Mouse (Mus musculus): ENCODE measurements around the gene Gm12216. TPM values are rescaled to one million over a fixed set of nuclear protein-coding genes. Genes with fewer than 3 reads are reported as not detected.

Gene Gm12216
- total RNA-seq (2023), result 13.7 TPM

DNA sequence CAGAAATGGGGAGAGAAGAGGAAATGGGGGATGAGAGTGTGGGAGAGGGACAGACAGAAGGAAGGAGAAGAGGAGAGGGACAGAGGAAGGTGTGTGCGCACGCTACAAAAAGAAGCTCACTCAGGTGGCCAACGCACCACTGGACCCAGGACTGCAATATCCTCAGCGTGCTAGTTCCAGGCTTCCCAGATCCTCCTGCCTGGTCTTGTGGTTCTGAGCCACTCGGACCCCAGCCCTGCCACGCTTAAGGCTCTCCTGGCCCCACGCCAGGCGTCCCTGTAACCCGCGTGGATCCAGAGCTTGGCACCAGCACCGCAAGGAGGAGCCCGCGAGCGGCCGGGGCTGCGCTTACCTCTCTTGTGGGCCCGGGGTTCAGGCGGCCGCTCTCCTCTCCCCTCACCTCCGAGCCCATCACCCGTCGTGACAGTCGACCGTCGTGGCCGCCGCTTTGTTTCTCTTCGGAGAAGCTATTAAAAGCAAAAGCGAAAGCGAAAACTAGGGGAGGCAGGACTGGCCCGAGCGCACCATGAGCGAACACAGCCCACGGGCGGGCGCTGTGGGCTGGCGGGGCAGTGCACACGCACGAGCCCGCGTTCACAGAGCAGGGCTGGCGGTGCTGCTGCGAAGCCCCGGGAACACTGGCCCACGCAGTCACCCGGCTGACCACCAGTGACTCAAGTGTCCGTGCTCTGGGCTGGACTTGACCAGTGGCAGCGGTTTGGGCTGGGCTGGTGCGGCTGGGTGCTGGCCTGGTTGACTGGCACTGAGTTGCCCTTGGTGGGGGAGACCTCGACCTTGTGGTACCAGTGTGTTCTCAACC is at the start of gene Gm12216:
Gene Gm12216, minus strand, starts transcription at position 496 of the 820 bp plus-strand sequence.

DNA sequence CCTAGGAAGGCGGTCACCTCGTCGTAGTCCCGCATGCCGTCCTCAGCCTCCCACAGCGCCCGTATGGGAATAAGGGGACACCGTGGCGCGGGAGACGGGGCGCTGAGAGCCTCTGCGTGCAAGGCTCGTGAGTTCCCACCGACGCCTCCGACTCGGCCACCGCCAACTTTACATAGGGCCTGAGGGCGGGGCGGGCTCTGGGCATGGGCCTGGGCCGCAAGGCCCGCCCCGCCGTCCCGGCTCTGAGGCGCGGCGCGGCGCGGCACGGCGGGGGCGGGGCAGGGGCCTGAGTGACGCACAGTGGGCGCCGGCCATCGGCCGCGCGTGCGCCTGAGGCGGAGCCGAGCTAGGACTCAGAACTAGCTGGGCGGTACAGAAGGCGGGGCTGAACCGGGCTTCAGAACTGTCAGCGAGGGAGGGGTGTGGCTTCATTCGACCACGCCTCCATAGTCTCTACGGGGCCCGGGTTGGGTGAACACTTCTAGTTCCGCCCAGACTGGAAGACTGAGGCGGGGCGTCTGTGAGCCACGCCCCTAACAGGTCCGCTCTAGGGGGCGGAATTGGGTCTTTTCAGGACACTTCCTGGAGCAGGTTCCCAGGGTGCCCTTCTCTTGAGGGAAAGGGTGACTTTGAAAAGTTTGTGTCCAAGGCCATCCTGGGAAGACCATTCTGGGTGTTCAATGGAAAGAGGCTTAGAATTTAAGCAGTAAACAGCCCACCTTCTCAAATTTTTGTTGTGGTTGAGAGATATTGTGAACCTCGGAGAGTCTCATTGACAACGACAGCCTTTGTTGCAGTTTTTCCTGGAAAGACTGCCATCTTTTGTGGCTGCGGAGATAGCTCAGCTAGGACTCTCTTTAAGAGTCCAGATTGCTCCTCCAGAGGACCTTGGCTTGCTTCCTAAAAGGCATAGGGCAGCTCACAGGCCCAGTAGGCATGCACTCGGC is 32.7 kb upstream of the Gm12216 start, which contains the start of gene Slc22a5:
Gene Slc22a5, minus strand, starts transcription at position 156 of the 947 bp plus-strand sequence.

DNA sequence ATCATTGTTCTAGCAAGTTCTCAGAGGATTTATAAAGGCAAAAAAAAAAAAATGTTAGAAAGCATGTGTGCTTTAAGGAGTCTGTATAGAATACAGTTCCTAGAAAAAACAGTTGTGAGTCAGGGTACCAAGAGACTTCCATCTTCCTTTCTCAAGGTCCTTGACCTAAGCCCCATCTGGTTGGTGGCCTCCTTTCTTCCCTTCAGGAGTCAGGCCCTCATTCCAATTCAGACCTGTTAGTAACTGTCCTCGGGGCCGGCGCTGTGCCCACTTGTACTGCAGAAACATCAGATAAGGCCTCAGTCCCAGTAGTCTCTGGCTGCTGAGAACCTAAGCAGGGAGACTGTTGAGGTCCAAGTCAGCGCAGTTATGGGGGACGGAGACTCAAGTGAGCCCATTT is 86.0 kb downstream of the Gm12216 start, which contains the start of gene Gm17334:
Gene Gm17334, minus strand, starts transcription at position 101 of the 400 bp plus-strand sequence.

GRCm38 (mm10) chr11:53769760-53770124 is 89.3 kb downstream of the Gm12216 start, which contains the start of gene Irf1:
Gene Irf1, plus strand, starts transcription at chr11:53770014.

Other genes starting within 250 kb of the Gm12216 start
- not detected for gene Il4, start 240.6 kb downstream of the Gm12216 start, total RNA-seq (2023)
- gene Il13, start 224.6 kb downstream of the Gm12216 start, total RNA-seq (2023), result not detected
- gene Rad50, start 151.9 kb downstream of the Gm12216 start, total RNA-seq (2023), result 22.8 TPM
- not detected for gene Il5, start 138.5 kb downstream of the Gm12216 start, total RNA-seq (2023)
- gene Irf1, start 89.2 kb downstream of the Gm12216 start, total RNA-seq (2023), result 380 TPM
- gene Gm17334, start 86.1 kb downstream of the Gm12216 start, total RNA-seq (2023), result 0.89 TPM
- gene Slc22a5, start 32.4 kb upstream of the Gm12216 start, total RNA-seq (2023), result 15.2 TPM
- gene Slc22a21, start 121.1 kb upstream of the Gm12216 start, total RNA-seq (2023), result 0.83 TPM
- gene Slc22a4, start 168.8 kb upstream of the Gm12216 start, total RNA-seq (2023), result not detected
- gene Pdlim4, start 209.8 kb upstream of the Gm12216 start, total RNA-seq (2023), result 41.4 TPM
- 6.7 TPM for gene P4ha2, start 240.8 kb upstream of the Gm12216 start, total RNA-seq (2023)